Mouse (Mus musculus): ENCODE measurements at regions not wholly inside any gene's neighbourhood (a gene's known extent, or its start where the extent isn't known, plus 50 kb on each side); places are given as distances from the start of the nearest gene placed in this dataset.
A peak's percentile ranks its signal among the peaks of the same experiment; 100 is the strongest.

DNA sequence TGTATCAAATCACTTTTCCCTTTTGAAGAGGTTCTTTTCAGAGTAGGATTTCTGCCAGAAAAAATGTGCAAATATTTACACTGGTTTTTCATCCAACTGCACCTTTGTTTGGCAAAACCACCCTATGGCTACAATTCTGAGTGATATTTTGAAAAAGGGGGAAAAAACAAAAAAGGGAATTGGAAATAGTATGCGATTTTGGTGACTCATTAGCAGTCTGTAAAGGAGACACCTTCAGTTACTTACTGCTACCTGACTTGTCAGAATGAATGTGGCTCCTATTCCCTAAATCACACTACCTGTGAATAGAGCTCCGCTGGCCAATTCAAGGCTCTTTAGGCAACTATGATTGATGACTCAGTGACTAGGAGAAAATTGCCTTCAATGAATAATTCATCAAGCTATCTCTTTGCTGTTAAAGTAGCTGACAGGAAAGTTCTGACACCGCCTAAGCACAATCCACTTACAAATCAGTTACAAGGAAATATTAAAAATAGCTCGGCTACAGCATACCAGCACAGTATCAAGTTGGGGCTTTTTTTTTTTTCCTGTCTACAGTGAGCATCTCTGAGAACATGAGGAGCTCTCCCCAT lies 560.8 kb downstream of the Gm43517 start:
- no peak overlapping the region for H3K27ac ChIP-seq (ENCODE audit: insufficient read depth, low read depth, low read length)
- no peaks in the 10 kb centered on the region for H3K4me1 ChIP-seq (ENCODE audit: control insufficient read depth, insufficient read depth, low read length)
- no peaks in the 10 kb centered on the region for H3K36me3 ChIP-seq (ENCODE audit: control insufficient read depth, insufficient read depth, low read length)
- TF ChIP-seq POLR2A (IDR thresholded peaks at IDR 0.05; ENCODE audit: low read depth, low read length) (no peak), CTCF (conservative IDR thresholded peaks at IDR 0.05; ENCODE audit: insufficient read depth, insufficient read length, low read depth, low read length) (no peak)
- H3K27me3 ChIP-seq (replicated peaks; ENCODE audit: control insufficient read depth, insufficient read depth, low read length): no peaks in the 10 kb centered on the region
- DNase-seq: no peak
- 49% methylated on average over 4 of the region's 4 CpGs for WGBS
- no peak overlapping the region for H3K4me3 ChIP-seq (ENCODE audit: insufficient read depth, low read depth, low read length)

GRCm38 (mm10) chr12:49946752-49947260 lies 561.8 kb downstream of the Gm43517 start:
- 67% methylated on average over 5 of the region's 5 CpGs for WGBS
- Histone ChIP-seq H3K4me1 (ENCODE audit: control insufficient read depth, insufficient read depth, low read length) (no peaks in the 10 kb centered on the region), H3K36me3 (ENCODE audit: control insufficient read depth, insufficient read depth, low read length) (no peaks in the 10 kb centered on the region), H3K27ac (ENCODE audit: insufficient read depth, low read depth, low read length) (no peak overlapping the region), H3K4me3 (ENCODE audit: insufficient read depth, low read depth, low read length) (no peak overlapping the region), H3K27me3 (replicated peaks; ENCODE audit: control insufficient read depth, insufficient read depth, low read length) (no peaks in the 10 kb centered on the region)
- TF ChIP-seq CTCF (conservative IDR thresholded peaks at IDR 0.05; ENCODE audit: insufficient read depth, insufficient read length, low read depth, low read length) (no peak), POLR2A (IDR thresholded peaks at IDR 0.05; ENCODE audit: low read depth, low read length) (no peak)
- no peak for DNase-seq

DNA sequence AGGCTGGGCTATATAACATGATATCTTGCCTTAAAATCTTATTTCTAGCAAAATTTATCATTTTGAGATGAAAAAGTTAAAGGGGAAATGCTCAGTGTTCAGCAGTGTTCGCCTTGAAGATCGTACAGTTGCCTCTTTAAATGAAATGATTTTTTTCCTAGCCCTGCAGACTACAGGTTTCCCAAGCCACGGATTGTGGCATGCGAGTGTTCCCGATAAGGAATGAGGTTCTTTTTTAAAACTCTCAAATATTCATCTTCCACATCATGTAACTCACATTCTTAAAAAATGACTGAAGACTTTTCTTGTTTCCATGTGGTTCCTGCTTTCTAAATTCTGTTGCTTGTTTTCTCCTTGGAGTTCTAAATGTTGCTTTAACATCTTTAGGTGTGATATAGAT lies 566.0 kb downstream of the Gm43517 start:
- H3K36me3 ChIP-seq (ENCODE audit: control insufficient read depth, insufficient read depth, low read length): no peaks in the 10 kb centered on the region
- TF ChIP-seq CTCF (conservative IDR thresholded peaks at IDR 0.05; ENCODE audit: insufficient read depth, insufficient read length, low read depth, low read length) (no peak), POLR2A (IDR thresholded peaks at IDR 0.05; ENCODE audit: low read depth, low read length) (no peak)
- WGBS: 86% methylated on average over 5 of the region's 5 CpGs

DNA sequence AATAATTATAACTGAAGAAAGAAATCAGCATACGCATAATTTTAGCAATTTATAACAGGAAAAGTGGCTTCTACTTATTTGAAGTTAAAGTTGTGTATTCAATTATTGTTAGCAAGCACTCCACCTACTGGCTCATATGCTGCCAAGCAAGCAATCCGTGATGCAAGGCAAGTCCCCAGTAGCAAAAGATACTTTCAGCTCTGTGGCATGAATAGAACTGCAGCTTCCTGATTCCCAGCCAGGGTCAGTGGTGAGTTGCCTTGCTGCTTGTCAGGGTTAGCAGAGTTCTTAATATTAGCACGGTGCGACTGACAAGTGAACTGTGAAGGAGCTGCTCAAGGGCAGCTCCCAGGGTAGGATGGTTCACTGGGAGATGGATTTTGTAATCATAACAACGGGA lies 566.8 kb downstream of the Gm43517 start:
- no peak overlapping the region for H3K4me3 ChIP-seq (ENCODE audit: insufficient read depth, low read depth, low read length)
- no peaks in the 10 kb centered on the region for H3K36me3 ChIP-seq (ENCODE audit: control insufficient read depth, insufficient read depth, low read length)
- no peaks in the 10 kb centered on the region for H3K4me1 ChIP-seq (ENCODE audit: control insufficient read depth, insufficient read depth, low read length)
- peak; percentile 1 for DNase-seq
- no peak overlapping the region for H3K27ac ChIP-seq (ENCODE audit: insufficient read depth, low read depth, low read length)
- 35% methylated on average over 5 of the region's 5 CpGs for WGBS
- TF ChIP-seq POLR2A (IDR thresholded peaks at IDR 0.05; ENCODE audit: low read depth, low read length) (no peak), CTCF (conservative IDR thresholded peaks at IDR 0.05; ENCODE audit: insufficient read depth, insufficient read length, low read depth, low read length) (peak; percentile 27; the same call in 1 of the 2 replicates)
- H3K27me3 ChIP-seq (replicated peaks; ENCODE audit: control insufficient read depth, insufficient read depth, low read length): no peaks in the 10 kb centered on the region

More for the DNA sequence above, 566.0 kb downstream of the Gm43517 start:
- H3K27me3 ChIP-seq (replicated peaks; ENCODE audit: control insufficient read depth, insufficient read depth, low read length): no peaks in the 10 kb centered on the region
- no peak overlapping the region for H3K4me3 ChIP-seq (ENCODE audit: insufficient read depth, low read depth, low read length)
- DNase-seq: no peak
- no peaks in the 10 kb centered on the region for H3K4me1 ChIP-seq (ENCODE audit: control insufficient read depth, insufficient read depth, low read length)
- H3K27ac ChIP-seq (ENCODE audit: insufficient read depth, low read depth, low read length): no peak overlapping the region

DNA sequence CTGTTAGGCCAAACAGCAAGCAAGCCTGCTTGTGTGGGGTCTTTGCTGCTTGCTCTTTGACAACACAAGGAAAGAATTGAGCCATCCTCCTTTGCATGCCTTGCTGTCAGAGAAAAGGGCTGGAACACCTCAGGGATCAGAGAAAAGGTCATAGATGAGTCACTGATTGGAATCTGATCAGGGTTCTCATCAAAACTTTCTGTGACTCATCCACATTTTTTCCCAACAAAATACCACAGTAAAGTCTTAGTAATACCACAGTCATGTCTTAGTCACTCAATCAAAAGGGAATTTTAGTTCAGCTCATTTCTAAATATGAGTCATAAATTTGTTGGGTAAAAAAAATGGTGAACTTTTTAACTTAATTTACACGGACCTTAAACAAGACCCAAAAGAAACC lies 583.1 kb downstream of the Gm43517 start:
- no peaks in the 10 kb centered on the region for H3K36me3 ChIP-seq (ENCODE audit: control insufficient read depth, insufficient read depth, low read length)
- no peaks in the 10 kb centered on the region for H3K27me3 ChIP-seq (replicated peaks; ENCODE audit: control insufficient read depth, insufficient read depth, low read length)
- H3K4me1 ChIP-seq (ENCODE audit: control insufficient read depth, insufficient read depth, low read length): no peaks in the 10 kb centered on the region
- 65% methylated on average over 1 of the region's 1 CpGs for WGBS
- no peak overlapping the region for H3K27ac ChIP-seq (ENCODE audit: insufficient read depth, low read depth, low read length)
- H3K4me3 ChIP-seq (ENCODE audit: insufficient read depth, low read depth, low read length): no peak overlapping the region
- no peak for DNase-seq
- TF ChIP-seq POLR2A (IDR thresholded peaks at IDR 0.05; ENCODE audit: low read depth, low read length) (no peak), CTCF (conservative IDR thresholded peaks at IDR 0.05; ENCODE audit: insufficient read depth, insufficient read length, low read depth, low read length) (no peak)

GRCm38 (mm10) chr12:49969546-49969945 lies 584.6 kb downstream of the Gm43517 start:
- 70% methylated on average over 2 of the region's 2 CpGs for WGBS
- Histone ChIP-seq H3K27ac (ENCODE audit: insufficient read depth, low read depth, low read length) (no peak overlapping the region), H3K36me3 (ENCODE audit: control insufficient read depth, insufficient read depth, low read length) (no peaks in the 10 kb centered on the region), H3K4me3 (ENCODE audit: insufficient read depth, low read depth, low read length) (no peak overlapping the region), H3K27me3 (replicated peaks; ENCODE audit: control insufficient read depth, insufficient read depth, low read length) (no peaks in the 10 kb centered on the region), H3K4me1 (ENCODE audit: control insufficient read depth, insufficient read depth, low read length) (no peaks in the 10 kb centered on the region)
- TF ChIP-seq POLR2A (IDR thresholded peaks at IDR 0.05; ENCODE audit: low read depth, low read length) (no peak), CTCF (conservative IDR thresholded peaks at IDR 0.05; ENCODE audit: insufficient read depth, insufficient read length, low read depth, low read length) (no peak)
- DNase-seq: no peak

DNA sequence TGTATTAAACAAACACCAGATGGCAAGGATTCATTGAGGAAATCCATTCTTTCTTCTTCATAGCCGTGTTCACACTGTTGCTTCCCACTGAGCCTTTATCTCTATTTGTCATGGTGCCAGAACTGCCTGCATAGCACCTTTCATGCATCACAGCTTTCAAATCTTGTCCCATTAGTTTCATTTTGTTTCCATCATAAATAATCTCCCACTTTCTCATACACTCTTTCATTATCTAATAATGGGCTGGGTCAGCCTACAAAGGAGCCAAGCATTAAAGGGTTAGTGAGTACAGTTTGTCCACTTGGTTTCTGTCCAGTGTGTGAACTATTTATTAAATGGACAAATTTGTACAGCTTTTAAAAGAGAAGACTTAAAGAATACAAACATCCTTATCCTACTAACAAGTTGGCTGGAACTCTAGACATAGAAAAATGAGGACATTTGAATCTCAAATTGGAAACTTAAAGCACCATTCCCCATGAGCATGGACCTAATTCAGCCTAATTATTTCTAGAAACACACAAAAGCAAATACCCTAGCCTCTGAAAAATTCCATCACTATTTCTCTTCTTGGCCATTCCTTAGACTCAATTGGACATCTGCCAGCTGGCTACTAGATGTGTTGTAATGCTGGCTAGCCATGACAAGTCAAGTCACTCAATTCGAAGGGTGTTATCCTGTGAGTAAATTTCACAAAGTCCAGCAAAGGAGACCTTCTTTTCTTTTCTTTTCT lies 589.8 kb downstream of the Gm43517 start:
- Histone ChIP-seq H3K27ac (ENCODE audit: insufficient read depth, low read depth, low read length) (no peak overlapping the region), H3K36me3 (ENCODE audit: control insufficient read depth, insufficient read depth, low read length) (no peaks in the 10 kb centered on the region), H3K4me1 (ENCODE audit: control insufficient read depth, insufficient read depth, low read length) (no peaks in the 10 kb centered on the region), H3K4me3 (ENCODE audit: insufficient read depth, low read depth, low read length) (no peak overlapping the region), H3K27me3 (replicated peaks; ENCODE audit: control insufficient read depth, insufficient read depth, low read length) (no peaks in the 10 kb centered on the region)
- TF ChIP-seq POLR2A (IDR thresholded peaks at IDR 0.05; ENCODE audit: low read depth, low read length) (no peak), CTCF (conservative IDR thresholded peaks at IDR 0.05; ENCODE audit: insufficient read depth, insufficient read length, low read depth, low read length) (no peak)
- no peak for DNase-seq
- WGBS: 71% methylated on average over 2 of the region's 2 CpGs
